Mouse (Mus musculus) skeletal muscle tissue, postnatal 0 days (tissue): ENCODE data around the gene Brap. TPM values are rescaled to one million over a fixed set of nuclear protein-coding genes. Genes with fewer than 3 reads are reported as not detected.

Experiments
- polyA plus RNA-seq: library from polyadenylated mRNA; unstranded; fragments of >200 nt; fragmentation: Nextera tagmentation; extraction: Ambion mirVana; gene quantifications from 2 replicates; pipeline ENCODE4 v1.2.1, GENCODE M21; 2015

Gene Brap
- polyA plus RNA-seq = 23.6 and 25.3 TPM in 2 replicates

GRCm38 (mm10) chr5:121660059-121660896, at the start of gene Brap, which contains the start of gene Acad10:
Brap (plus strand) TSS chr5:121660563.
Acad10 (minus strand) TSS chr5:121660514.

GRCm38 (mm10) chr5:121618592-121619513, 41.5 kb upstream of the Brap start, which contains the start of gene Acad12:
Acad12 (minus strand) TSS chr5:121618938.

GRCm38 (mm10) chr5:121711174-121711927, 51.0 kb downstream of the Brap start, which contains the start of gene Atxn2:
Atxn2 (plus strand) TSS chr5:121711337.

Other genes starting within 250 kb of the Brap start
- 15.2 and 18.4 TPM in 2 replicates for gene Tmem116, start 208.7 kb upstream of the Brap start, polyA plus RNA-seq
- gene Erp29, start 208.1 kb upstream of the Brap start, polyA plus RNA-seq = 70.1 and 89.4 TPM in 2 replicates
- 0.09 and 0.16 TPM in 2 replicates for gene Adam1b, start 157.1 kb upstream of the Brap start, polyA plus RNA-seq
- gene Adam1a, start 115.1 kb upstream of the Brap start, polyA plus RNA-seq = 0.65 and 0.95 TPM in 2 replicates
- gene Gm42878, start 115.1 kb upstream of the Brap start, polyA plus RNA-seq = not detected in 2 replicates
- gene Mapkapk5, start 114.7 kb upstream of the Brap start, polyA plus RNA-seq = 31.4 and 36.8 TPM in 2 replicates
- 126 and 173 TPM in 2 replicates for gene Aldh2, start 66.7 kb upstream of the Brap start, polyA plus RNA-seq
- 3.1 and 4.2 TPM in 2 replicates for gene Acad12, start 41.6 kb upstream of the Brap start, polyA plus RNA-seq
- 1.1 and 1.9 TPM in 2 replicates for gene Acad10, start within 50 bp of the Brap start, polyA plus RNA-seq
- 39.7 and 43.8 TPM in 2 replicates for gene Atxn2, start 50.8 kb downstream of the Brap start, polyA plus RNA-seq
- gene Sh2b3, start 177.1 kb downstream of the Brap start, polyA plus RNA-seq = 11.1 and 11.2 TPM in 2 replicates
- gene Pheta1, start 188.4 kb downstream of the Brap start, polyA plus RNA-seq = 8.9 and 9.4 TPM in 2 replicates